Mouse (Mus musculus) left cerebral cortex, adult 6 months (tissue): ENCODE measurements around the gene Olfr1465. TPM values are rescaled to one million over a fixed set of nuclear protein-coding genes. Genes with fewer than 3 reads are reported as not detected.

Experiments used
- long read RNA-seq, 2 experiments: library from polyadenylated mRNA; unstranded; transcript quantifications; one replicate each; pipeline ENCODE4 v2.0.0; 2019 to 2020
- polyA plus RNA-seq: library from polyadenylated mRNA; unstranded; fragments of <200 nt; fragmentation: Nextera tagmentation; gene quantifications from 2 replicates; pipeline ENCODE4 v1.2.3, GENCODE M21; 2021

The Olfr1465 gene
- polyA plus RNA-seq: not detected in 2 replicates
- long read RNA-seq, experiment 1: 0 reads
- long read RNA-seq, experiment 2: 0 reads

DNA sequence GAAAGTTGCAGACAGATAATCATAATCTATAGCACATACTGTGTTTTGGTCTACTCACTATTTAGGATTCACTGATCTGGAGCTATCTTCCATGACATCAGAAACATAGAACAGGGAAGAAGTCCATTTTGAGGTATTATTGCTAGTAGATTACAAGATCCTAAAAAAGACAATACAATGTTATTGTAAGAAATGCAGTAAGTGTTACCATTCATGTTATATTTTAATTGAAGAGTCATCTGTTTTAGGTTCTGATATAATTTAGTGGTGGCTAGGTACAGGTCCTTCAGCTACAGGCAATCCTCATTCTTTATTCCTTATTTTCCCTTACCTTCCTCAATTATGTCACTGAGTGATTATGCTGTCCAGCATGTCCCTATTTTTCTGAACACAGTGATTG is at the start of gene Olfr1465:
Gene Olfr1465 (minus strand): TSS at position 101 of the 400 bp plus-strand sequence.

DNA sequence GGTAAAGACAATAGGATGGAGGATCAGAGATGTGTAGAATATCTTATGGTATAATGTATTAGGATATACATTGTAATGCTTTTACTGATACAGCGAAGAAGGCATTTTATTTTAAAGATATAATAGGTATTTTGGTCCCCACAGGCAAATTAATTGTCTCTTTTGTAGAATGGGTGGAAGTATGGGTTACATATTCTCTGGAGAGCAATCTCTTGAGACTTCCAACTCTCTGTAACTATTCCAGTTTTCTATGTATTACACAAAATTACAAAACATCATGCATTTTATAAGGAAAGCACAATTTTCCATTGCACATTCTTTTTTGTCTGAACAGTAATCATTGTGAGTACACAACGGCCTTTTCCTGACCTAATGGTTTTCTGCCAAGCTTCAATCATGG is 46.6 kb upstream of the Olfr1465 start, which contains the start of gene Olfr1467:
Gene Olfr1467 (plus strand): TSS at position 301 of the 400 bp plus-strand sequence.

DNA sequence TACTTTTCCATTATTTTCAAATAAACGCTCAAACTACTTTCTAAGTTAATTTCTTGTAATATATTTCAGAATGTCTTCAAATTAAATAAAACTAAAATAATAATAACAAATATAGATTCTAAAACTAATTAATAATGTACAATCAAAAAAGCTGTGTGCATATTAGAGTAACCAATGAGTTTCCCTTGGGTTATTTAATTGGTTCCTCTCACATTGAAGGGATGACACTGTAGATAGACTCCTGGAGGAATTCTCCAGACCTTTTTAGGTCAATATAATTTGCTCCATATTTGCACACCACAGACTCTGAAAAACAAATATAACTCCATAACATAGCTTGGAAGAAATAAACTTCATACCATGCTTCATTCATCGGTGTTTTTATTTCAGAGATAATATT is 23.2 kb upstream of the Olfr1465 start, which contains the start of gene Olfr1466:
Gene Olfr1466 (plus strand): TSS at position 301 of the 400 bp plus-strand sequence.

Other genes with a start within 250 kb of the Olfr1465 start
- gene Olfr1457, start 217.7 kb downstream of the Olfr1465 start, polyA plus RNA-seq: not detected in 2 replicates
- gene Olfr1458, start 208.8 kb downstream of the Olfr1465 start, polyA plus RNA-seq: not detected in 2 replicates
- not detected in 2 replicates for gene Olfr1459, start 166.0 kb downstream of the Olfr1465 start, polyA plus RNA-seq
- not detected in 2 replicates for gene Olfr1461, start 152.5 kb downstream of the Olfr1465 start, polyA plus RNA-seq
- not detected in 2 replicates for gene Olfr1462, start 129.8 kb downstream of the Olfr1465 start, polyA plus RNA-seq
- gene Olfr1463, start 84.2 kb downstream of the Olfr1465 start, polyA plus RNA-seq: not detected in 2 replicates
- not detected in 2 replicates for gene Olfr1466, start 23.3 kb upstream of the Olfr1465 start, polyA plus RNA-seq
- not detected in 2 replicates for gene Olfr1467, start 46.7 kb upstream of the Olfr1465 start, polyA plus RNA-seq
- not detected in 2 replicates for gene Olfr1469, start 92.3 kb upstream of the Olfr1465 start, polyA plus RNA-seq
- not detected in 2 replicates for gene Olfr1471, start 127.9 kb upstream of the Olfr1465 start, polyA plus RNA-seq
- gene Olfr1472, start 140.5 kb upstream of the Olfr1465 start, polyA plus RNA-seq: not detected in 2 replicates
- gene Olfr1474, start 154.0 kb upstream of the Olfr1465 start, polyA plus RNA-seq: not detected in 2 replicates
- not detected in 2 replicates for gene Olfr1475, start 164.7 kb upstream of the Olfr1465 start, polyA plus RNA-seq
- gene Olfr1477, start 185.0 kb upstream of the Olfr1465 start, polyA plus RNA-seq: not detected in 2 replicates
- gene Olfr1480, start 212.4 kb upstream of the Olfr1465 start, polyA plus RNA-seq: not detected in 2 replicates